Mouse (Mus musculus): ENCODE measurements around the gene Gm11027. TPM values are rescaled to one million over a fixed set of nuclear protein-coding genes. Genes with fewer than 3 reads are reported as not detected.

Gm11027 gene
- polyA plus RNA-seq, 1 experiment from 2014 or later: not detected

DNA sequence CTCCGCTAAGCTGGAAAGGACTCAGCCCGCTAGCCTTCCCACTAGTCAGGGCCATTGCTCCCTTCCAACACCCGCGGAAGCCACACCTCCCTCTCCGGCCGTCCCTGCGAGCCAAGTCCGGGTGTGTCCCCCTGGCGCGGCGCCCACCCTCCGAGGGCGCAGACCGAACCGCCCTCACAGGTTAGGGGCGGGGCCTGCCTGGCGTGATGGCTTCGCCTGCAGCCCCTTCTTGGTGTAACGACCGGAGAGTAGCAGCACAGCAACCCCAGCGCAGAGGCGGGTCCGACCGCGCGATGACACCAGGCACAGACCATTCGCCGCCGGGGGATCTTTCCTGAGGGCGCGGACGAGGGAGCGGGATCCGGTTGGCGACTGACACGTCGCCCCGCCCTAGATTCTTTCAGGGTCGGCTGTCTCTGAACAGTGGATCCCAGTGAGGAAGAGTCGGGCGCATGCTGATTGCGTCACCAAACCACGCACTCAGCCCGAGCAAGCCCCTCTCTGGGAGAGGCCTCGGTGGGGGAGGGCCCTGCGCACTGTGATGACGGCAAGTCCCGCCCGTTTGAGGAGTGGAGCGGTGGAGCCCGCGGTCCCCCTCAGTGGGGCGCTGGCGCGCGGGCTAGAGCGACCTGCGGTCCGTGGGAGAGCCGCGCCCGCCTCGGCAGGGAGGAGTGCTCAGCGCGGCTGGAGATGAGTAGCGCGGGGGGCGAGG, 5.6 kb downstream of the Gm11027 start, which contains the start of gene Esyt2:
TSS of gene Esyt2 (plus strand) at position 544 of the 712 bp plus-strand sequence.
- peak within 1 kb of the TSS; percentile 97 for H3K4me3 ChIP-seq
- peak within 1 kb of the TSS; percentile 97 for H3K27ac ChIP-seq (replicated peaks)
- peak within 1 kb of the TSS; percentile 94 for H3K9ac ChIP-seq
- peaks cover 23% of the 10 kb centered on the region for H3K4me1 ChIP-seq (replicated peaks)
- under 1% methylated on average over 68 of the region's 68 CpGs for WGBS
- peak; percentile 98 for ATAC-seq (ENCODE audit: low read depth)
- H3K27me3 ChIP-seq: no peaks in the 10 kb centered on the region
- no peaks in the 10 kb centered on the region for H3K9me3 ChIP-seq
- H3K36me3 ChIP-seq: no peaks in the 10 kb centered on the region
- H3K4me2 ChIP-seq: peak within 1 kb of the TSS; percentile 96

DNA sequence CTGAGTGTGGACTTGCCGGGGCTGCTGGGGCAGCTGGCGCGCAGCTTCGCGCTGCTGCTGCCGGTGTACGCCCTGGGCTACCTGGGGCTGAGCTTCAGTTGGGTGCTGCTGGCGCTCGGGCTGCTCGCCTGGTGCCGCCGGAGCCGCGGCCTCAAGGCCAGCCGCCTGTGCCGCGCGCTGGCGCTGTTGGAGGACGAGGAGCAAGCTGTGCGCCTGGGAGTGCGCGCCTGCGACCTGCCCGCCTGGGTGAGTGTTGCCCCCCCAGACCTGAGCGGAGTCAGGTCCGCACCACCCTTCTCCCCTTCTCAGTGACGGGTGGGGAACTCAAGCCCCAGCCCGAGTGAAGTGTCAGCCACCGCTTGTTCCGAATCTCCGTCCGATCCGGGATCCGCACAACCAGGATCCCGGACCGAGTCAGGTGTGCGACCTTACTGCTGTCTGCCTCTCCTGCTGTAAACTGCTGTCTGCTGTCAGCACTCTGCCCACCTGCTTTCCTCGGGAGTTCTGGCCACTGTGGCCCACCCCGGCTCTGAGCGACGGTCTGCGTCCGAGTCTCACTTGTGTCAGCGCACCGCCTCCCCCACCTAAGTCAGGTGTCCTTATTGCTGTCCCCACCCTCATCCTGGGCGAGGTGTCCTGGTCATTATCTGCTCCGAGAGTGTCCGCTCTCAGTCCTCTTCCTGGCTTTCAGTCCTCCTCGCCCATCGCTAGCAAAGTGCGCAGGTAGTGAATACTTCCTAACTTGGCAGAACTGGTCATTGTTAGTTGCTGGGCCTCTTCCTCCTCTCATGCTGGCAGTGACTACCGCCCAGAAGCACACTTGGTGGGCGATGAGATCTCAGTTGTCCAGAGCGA, 6.5 kb downstream of the Gm11027 start:
- Histone ChIP-seq H3K27ac (replicated peaks) (peak overlapping the region; percentile 97), H3K9ac (peak overlapping the region; percentile 94), H3K4me1 (replicated peaks) (peaks cover 23% of the 10 kb centered on the region), H3K27me3 (no peaks in the 10 kb centered on the region), H3K36me3 (no peaks in the 10 kb centered on the region), H3K4me3 (peak overlapping the region; percentile 97), H3K4me2 (peak overlapping the region; percentile 96), H3K9me3 (no peaks in the 10 kb centered on the region)
- under 1% methylated on average over 43 of the region's 55 CpGs for WGBS
- ATAC-seq (ENCODE audit: low read depth): peak; percentile 9; the same call in 1 of the 2 replicates

DNA sequence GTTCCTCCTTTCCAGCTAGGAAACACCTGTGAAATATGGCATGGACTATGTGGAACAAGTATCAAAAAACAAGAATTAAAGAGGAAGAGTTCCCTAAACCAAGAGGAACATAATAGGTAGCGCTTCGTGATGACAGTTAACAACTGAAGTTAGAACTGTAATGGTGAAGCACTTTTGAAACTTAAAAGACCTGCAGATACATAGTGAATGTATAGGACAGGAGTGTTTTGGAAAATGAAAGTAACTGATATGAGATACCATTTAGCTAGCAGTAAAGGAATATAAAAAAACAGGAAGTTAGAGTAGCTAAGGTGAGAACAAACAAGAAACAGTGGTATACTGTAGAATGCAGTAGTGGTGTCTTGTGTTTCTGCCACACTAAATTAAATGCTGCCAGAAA, 7.7 kb downstream of the Gm11027 start:
- ATAC-seq (ENCODE audit: low read depth): no peak
- H3K9ac ChIP-seq: no peak overlapping the region
- no peaks in the 10 kb centered on the region for H3K27me3 ChIP-seq
- no peak overlapping the region for H3K27ac ChIP-seq (replicated peaks)
- H3K9me3 ChIP-seq: no peaks in the 10 kb centered on the region
- H3K36me3 ChIP-seq: no peaks in the 10 kb centered on the region
- 91% methylated on average over 2 of the region's 2 CpGs for whole genome bisulfite sequencing
- peak overlapping the region; percentile 30 for H3K4me2 ChIP-seq
- peaks cover 23% of the 10 kb centered on the region for H3K4me1 ChIP-seq (replicated peaks)
- no peak overlapping the region for H3K4me3 ChIP-seq

DNA sequence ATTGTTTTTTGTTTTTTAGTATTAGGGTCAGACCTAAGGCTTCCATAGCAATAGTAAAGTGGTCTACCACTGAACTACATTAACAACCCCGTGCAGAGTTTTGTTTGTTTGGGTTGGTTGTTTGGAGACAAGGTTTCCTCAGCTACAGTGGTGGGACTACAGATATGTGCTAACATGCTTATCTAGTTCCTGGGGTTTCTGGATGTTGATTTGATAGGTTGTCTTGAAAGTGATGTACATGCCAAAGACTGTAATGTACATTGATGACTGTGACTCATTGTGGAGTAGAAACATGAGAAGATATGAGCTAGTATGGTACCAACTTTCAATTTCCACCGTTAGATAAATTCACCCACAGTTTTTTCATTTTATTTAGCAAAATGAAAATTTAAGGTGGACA, 8.3 kb downstream of the Gm11027 start:
- peaks cover 23% of the 10 kb centered on the region for H3K4me1 ChIP-seq (replicated peaks)
- H3K9ac ChIP-seq: no peak overlapping the region
- no peak overlapping the region for H3K27ac ChIP-seq (replicated peaks)
- 91% methylated on average over 2 of the region's 2 CpGs for WGBS
- no peaks in the 10 kb centered on the region for H3K9me3 ChIP-seq
- no peaks in the 10 kb centered on the region for H3K36me3 ChIP-seq
- no peak for ATAC-seq (ENCODE audit: low read depth)
- H3K4me3 ChIP-seq: no peak overlapping the region
- H3K27me3 ChIP-seq: no peaks in the 10 kb centered on the region
- H3K4me2 ChIP-seq: no peak overlapping the region

DNA sequence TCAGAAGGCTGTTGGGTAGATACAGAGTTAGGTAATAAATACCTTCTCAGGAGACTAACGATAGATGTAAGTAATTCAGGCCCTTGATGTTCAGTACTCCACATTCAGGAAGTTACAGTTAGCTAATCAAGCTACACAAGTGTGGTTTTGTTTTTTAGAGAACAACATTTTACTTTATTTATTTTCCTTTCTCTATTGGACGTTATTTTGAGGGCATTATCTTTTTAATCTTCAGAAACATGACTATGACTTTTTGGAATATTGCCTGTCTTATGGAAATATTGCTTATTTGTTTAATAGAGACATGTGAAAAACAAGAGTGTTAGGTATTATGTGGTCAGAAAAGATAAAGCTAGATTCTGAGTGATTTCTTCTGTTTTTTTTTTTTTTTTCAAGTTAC, 18.0 kb downstream of the Gm11027 start:
- no peak overlapping the region for H3K9ac ChIP-seq
- no peaks in the 10 kb centered on the region for H3K4me1 ChIP-seq (replicated peaks)
- WGBS: 74% methylated on average over 2 of the region's 2 CpGs
- H3K27ac ChIP-seq (replicated peaks): no peak overlapping the region
- no peak overlapping the region for H3K4me3 ChIP-seq
- ATAC-seq (ENCODE audit: low read depth): no peak
- H3K27me3 ChIP-seq: no peaks in the 10 kb centered on the region
- no peaks in the 10 kb centered on the region for H3K9me3 ChIP-seq
- no peaks in the 10 kb centered on the region for H3K36me3 ChIP-seq
- H3K4me2 ChIP-seq: no peak overlapping the region

DNA sequence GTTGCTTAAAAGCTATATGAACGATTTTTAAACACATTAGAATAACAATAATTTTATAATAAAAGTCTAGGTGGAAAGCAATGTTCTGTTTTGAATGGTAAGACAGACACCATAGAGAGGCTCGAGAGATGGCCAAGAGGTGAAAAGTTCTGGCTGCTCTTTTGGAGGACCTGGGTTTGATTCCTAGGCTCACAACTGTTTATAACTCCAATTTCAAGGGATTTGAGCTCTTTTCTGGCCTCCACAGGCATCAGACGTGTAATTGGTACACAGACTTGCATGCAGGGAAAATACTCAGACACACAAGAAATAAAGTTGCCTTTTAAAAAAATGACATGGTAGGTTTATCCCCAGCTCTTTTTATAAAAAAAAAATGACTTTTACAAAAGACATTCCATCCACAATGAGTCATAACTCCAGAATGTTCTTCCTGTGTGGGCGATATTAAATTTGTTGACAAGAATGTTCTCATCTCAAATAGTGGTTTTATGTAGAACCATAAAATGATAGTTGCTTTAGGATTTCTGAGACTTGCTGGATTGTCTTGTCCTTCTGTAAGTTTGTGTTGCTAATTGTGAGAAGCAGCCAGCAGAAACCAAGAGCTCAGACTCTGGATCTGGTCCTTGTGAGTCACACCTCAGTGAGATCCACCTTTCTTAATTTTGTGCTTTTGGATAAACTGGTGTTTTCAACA, 18.6 kb downstream of the Gm11027 start:
- ATAC-seq (ENCODE audit: low read depth): no peak
- Histone ChIP-seq H3K4me2 (no peak overlapping the region), H3K4me3 (no peak overlapping the region), H3K9me3 (no peaks in the 10 kb centered on the region), H3K36me3 (no peaks in the 10 kb centered on the region), H3K27ac (replicated peaks) (no peak overlapping the region), H3K9ac (no peak overlapping the region), H3K4me1 (replicated peaks) (no peaks in the 10 kb centered on the region), H3K27me3 (no peaks in the 10 kb centered on the region)
- 82% methylated on average over 4 of the region's 4 CpGs for WGBS

DNA sequence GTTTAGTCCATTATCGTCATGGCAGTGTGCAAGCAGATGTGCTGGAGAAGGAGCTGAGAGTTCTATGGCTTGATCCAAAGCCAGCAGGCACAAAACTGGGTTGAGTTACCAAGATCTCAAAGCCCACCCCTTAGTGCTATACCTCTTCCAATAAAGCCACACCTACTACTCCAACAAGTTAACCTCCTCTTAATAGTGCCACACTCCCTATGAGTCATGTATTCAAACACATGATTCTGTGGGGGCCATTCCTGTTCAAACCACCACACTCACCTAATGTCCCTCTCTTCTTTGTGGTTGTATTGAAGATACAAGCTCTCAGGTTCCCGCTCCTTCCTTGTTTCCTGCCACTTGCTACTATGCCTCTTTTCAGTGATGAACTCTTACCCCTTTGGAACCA, 24.7 kb downstream of the Gm11027 start:
- H3K4me3 ChIP-seq: no peak overlapping the region
- H3K36me3 ChIP-seq: no peaks in the 10 kb centered on the region
- ATAC-seq (ENCODE audit: low read depth): no peak
- H3K27ac ChIP-seq (replicated peaks): no peak overlapping the region
- H3K4me2 ChIP-seq: no peak overlapping the region
- 93% methylated on average over 2 of the region's 2 CpGs for WGBS
- no peaks in the 10 kb centered on the region for H3K27me3 ChIP-seq
- no peak overlapping the region for H3K9ac ChIP-seq
- H3K4me1 ChIP-seq (replicated peaks): no peaks in the 10 kb centered on the region
- H3K9me3 ChIP-seq: peaks cover 10% of the 10 kb centered on the region

DNA sequence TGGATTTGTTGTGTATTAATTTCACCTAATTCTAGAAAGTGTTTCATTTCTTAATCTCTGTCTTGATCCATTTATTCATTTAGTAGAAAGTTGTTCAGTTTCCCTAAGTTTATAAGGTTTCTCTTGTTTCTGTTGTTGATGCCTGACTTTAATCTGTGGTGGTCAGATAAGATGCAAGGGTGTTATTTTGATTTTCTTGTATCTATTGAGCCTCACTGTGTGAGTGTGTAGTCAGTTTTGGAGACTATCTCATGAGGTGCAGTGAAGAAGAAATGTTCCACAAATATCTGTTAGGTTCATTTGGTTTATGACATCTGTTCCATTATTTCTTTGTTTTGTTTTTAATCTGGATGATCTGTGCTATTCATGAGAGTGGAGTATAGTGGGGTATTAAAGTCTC, 27.0 kb downstream of the Gm11027 start:
- H3K27ac ChIP-seq (replicated peaks): no peak overlapping the region
- no peak overlapping the region for H3K4me3 ChIP-seq
- ATAC-seq (ENCODE audit: low read depth): no peak
- no peak overlapping the region for H3K4me2 ChIP-seq
- no peaks in the 10 kb centered on the region for H3K27me3 ChIP-seq
- no peaks in the 10 kb centered on the region for H3K36me3 ChIP-seq
- peaks cover 10% of the 10 kb centered on the region for H3K9me3 ChIP-seq
- no peaks in the 10 kb centered on the region for H3K4me1 ChIP-seq (replicated peaks)
- H3K9ac ChIP-seq: no peak overlapping the region

DNA sequence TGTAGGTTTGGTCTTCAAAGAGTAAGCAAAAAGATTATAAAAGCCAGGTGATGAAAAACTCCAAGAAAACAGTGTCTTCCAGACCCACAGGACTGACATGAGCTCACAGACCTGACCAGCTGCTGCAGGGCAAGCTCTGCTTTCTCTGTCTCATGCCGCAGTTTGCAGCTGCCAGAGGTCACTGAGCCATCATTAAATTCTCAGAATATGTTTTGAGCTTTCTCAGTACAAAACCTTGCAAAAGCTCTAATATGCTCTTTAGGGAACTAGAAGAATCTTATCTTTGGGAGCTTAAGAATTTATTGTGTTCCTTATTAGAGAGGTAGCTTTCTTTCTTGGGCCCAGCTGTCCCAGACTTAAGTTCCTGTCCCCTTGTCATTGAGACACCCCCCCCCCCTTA, 30.9 kb downstream of the Gm11027 start:
- Histone ChIP-seq H3K27ac (replicated peaks) (no peak overlapping the region), H3K9me3 (peaks cover 2% of the 10 kb centered on the region; the same call in 1 of the 2 replicates), H3K27me3 (no peaks in the 10 kb centered on the region), H3K9ac (no peak overlapping the region), H3K36me3 (no peaks in the 10 kb centered on the region), H3K4me3 (no peak overlapping the region), H3K4me1 (replicated peaks) (no peaks in the 10 kb centered on the region), H3K4me2 (no peak overlapping the region)
- 74% methylated on average over 1 of the region's 1 CpGs for WGBS
- ATAC-seq (ENCODE audit: low read depth): no peak

DNA sequence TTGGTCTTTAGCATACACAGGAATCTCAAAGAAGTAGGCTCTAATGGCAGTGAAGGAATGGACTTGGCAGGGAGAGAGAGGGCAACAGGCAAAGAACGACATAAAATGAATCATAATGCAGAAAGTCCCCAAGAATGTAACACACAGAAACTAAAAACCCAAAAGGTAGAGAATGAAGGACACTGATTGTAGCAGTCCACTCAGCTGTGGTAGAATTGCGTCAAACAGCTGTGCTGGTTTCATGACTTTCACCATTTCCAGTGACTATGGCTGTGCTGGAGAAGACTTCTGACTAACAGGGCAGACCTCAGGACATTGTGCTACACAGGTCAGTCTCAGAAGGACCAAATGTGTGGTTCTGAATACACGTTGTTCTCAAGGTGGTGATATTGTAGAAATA, 32.7 kb downstream of the Gm11027 start:
- ATAC-seq (ENCODE audit: low read depth): no peak
- no peak overlapping the region for H3K4me3 ChIP-seq
- WGBS: 91% methylated on average over 3 of the region's 3 CpGs
- H3K9me3 ChIP-seq: no peaks in the 10 kb centered on the region
- no peak overlapping the region for H3K9ac ChIP-seq
- H3K4me1 ChIP-seq (replicated peaks): no peaks in the 10 kb centered on the region
- H3K27ac ChIP-seq (replicated peaks): no peak overlapping the region
- H3K36me3 ChIP-seq: no peaks in the 10 kb centered on the region
- H3K4me2 ChIP-seq: no peak overlapping the region
- no peaks in the 10 kb centered on the region for H3K27me3 ChIP-seq

DNA sequence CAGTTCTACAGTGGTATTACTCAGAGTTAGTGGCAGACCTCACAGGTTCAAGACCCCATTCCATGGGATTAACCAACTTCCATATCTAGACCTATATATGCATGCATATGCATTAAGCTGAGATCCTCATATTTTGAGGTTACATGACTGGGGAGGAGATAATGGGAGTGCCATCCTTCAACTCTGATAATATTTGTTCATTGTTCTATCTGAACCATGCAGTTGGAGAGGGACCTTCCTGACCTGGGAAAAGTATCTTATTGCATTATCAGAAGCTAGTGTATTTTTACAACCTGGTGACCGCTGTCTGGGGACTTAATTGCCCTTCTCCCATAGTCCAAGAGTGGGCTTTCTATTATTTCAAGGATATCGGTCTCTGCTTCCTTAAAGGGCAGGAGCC, 33.4 kb downstream of the Gm11027 start:
- ATAC-seq (ENCODE audit: low read depth): no peak
- Histone ChIP-seq H3K27me3 (no peaks in the 10 kb centered on the region), H3K4me1 (replicated peaks) (no peaks in the 10 kb centered on the region), H3K9me3 (no peaks in the 10 kb centered on the region), H3K36me3 (no peaks in the 10 kb centered on the region), H3K9ac (no peak overlapping the region), H3K27ac (replicated peaks) (no peak overlapping the region), H3K4me3 (no peak overlapping the region), H3K4me2 (no peak overlapping the region)
- 74% methylated on average over 2 of the region's 2 CpGs for WGBS

DNA sequence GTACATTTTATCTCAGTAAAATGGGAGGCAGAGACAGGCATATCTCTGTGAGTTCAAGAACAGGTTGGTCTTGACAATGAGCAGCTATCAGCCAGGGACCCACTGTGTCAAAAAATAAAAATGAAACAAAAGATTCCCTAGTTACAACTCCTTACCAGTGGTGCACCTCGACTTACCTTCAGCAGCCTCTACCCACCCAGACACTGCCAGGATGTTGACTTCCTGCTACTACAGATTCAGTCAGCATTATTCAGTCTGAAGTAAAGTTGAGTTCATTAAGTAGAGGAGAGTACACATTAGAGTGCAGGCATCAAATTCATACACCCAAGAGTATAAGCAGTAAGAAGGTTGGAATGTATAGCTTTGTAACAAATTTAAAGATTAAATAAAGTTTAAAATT, 38.6 kb downstream of the Gm11027 start:
- ATAC-seq (ENCODE audit: low read depth): no peak
- WGBS: 100% methylated on average over 1 of the region's 1 CpGs

More for the DNA sequence above, 38.6 kb downstream of the Gm11027 start:
- H3K4me1 ChIP-seq (replicated peaks): no peaks in the 10 kb centered on the region
- H3K27me3 ChIP-seq: no peaks in the 10 kb centered on the region
- no peak overlapping the region for H3K9ac ChIP-seq
- no peaks in the 10 kb centered on the region for H3K9me3 ChIP-seq
- H3K27ac ChIP-seq (replicated peaks): no peak overlapping the region
- no peak overlapping the region for H3K4me3 ChIP-seq
- H3K4me2 ChIP-seq: no peak overlapping the region
- H3K36me3 ChIP-seq: no peaks in the 10 kb centered on the region

All from neural tube, embryonic 13.5 days (tissue).